Mouse (Mus musculus) left cerebral cortex, adult 2 months (tissue): ENCODE data around the gene Olfr56. TPM values are rescaled to one million over a fixed set of nuclear protein-coding genes. Genes with fewer than 3 reads are reported as not detected.
"Not testable (repeated sequence)": the region's sequence is repeated elsewhere in the genome, so short reads cannot be mapped to it uniquely, and the experiment has no call there.

Experiments used
- DNase-seq, 2 experiments: peaks; one replicate each; pipeline ENCODE4 v3.0.0; 2021 to 2022; ENCODE audit warnings: low spot score in 2 of 2, mixed read lengths in 1 of 2; ENCODE audit errors: extremely low spot score in 1 of 2
- H3K27ac ChIP-seq: fragments of 200-600 bp; 2 replicates; pipeline ENCODE4 v1.8.1; 2022
- H3K4me3 ChIP-seq: fragments of 200-600 bp; 2 replicates; pipeline ENCODE4 v1.8.1; 2022
- intact Hi-C: fragments of 180-260 bp; cut with DNase I; formaldehyde crosslinking; loops from one replicate; pipeline ENCODE4 v1.15.1; 2025
- long read RNA-seq, 2 experiments: library from polyadenylated mRNA; stranded (forward); transcript quantifications; one replicate each; pipeline ENCODE4 v2.0.0; 2021; ENCODE audit warnings: borderline mapping rate in 2 of 2
- total RNA-seq, 2 experiments: library from RNA; stranded (reverse); gene quantifications; 2 replicates each; pipeline ENCODE4 v1.2.3; 2021

Olfr56 gene
- total RNA-seq = not detected
- long read RNA-seq, experiment 1 = 0 reads
- long read RNA-seq, experiment 2 = 0 reads

GRCm38 (mm10) chr11:48978240-48978939 lies at the start of gene Olfr56:
Olfr56 (plus strand) TSS chr11:48978889.
- intact Hi-C loops, DNase-seq, H3K27ac ChIP-seq, H3K4me3 ChIP-seq: not testable (repeated sequence)

- intact Hi-C loops, DNase-seq, H3K27ac ChIP-seq, H3K4me3 ChIP-seq: not testable (repeated sequence)
Observed at GRCm38 (mm10) chr11:48933422-48933821, 45.3 kb upstream of the Olfr56 start.

GRCm38 (mm10) chr11:48933923-48934322 lies 44.8 kb upstream of the Olfr56 start:
- H3K4me3 ChIP-seq, H3K27ac ChIP-seq, DNase-seq, intact Hi-C loops: not testable (repeated sequence)

- H3K27ac ChIP-seq, H3K4me3 ChIP-seq, DNase-seq, intact Hi-C loops: not testable (repeated sequence)
Observed at GRCm38 (mm10) chr11:48935291-48935690, 43.4 kb upstream of the Olfr56 start.

GRCm38 (mm10) chr11:48939286-48939685 lies 39.4 kb upstream of the Olfr56 start:
- H3K4me3 ChIP-seq, DNase-seq, intact Hi-C loops, H3K27ac ChIP-seq: not testable (repeated sequence)

GRCm38 (mm10) chr11:48946090-48946489 lies 32.6 kb upstream of the Olfr56 start, which contains the start of gene Psme2b:
Psme2b (minus strand) TSS chr11:48946190.
- intact Hi-C loops, H3K27ac ChIP-seq, H3K4me3 ChIP-seq, DNase-seq: not testable (repeated sequence)

- intact Hi-C loops = not testable (repeated sequence)
Observed at GRCm38 (mm10) chr11:48974686-48975085, 4.0 kb upstream of the Olfr56 start.

GRCm38 (mm10) chr11:48979251-48979650 lies 562 bp downstream of the Olfr56 start, which contains the start of gene 9930111J21Rik1:
9930111J21Rik1 (minus strand) TSS chr11:48979398.
- H3K27ac ChIP-seq, intact Hi-C loops, H3K4me3 ChIP-seq, DNase-seq: not testable (repeated sequence)

More at GRCm38 (mm10) chr11:48974686-48975085, 4.0 kb upstream of the Olfr56 start:
- H3K4me3 ChIP-seq, DNase-seq, H3K27ac ChIP-seq: not testable (repeated sequence)

- H3K4me3 ChIP-seq, H3K27ac ChIP-seq, DNase-seq, intact Hi-C loops: not testable (repeated sequence)
Observed at GRCm38 (mm10) chr11:48980052-48980451, 1.4 kb downstream of the Olfr56 start.

GRCm38 (mm10) chr11:48982848-48983247 lies 4.2 kb downstream of the Olfr56 start:
- H3K4me3 ChIP-seq, DNase-seq, intact Hi-C loops, H3K27ac ChIP-seq: not testable (repeated sequence)

- H3K27ac ChIP-seq, H3K4me3 ChIP-seq, intact Hi-C loops, DNase-seq: not testable (repeated sequence)
Observed at GRCm38 (mm10) chr11:48988219-48988618, 9.5 kb downstream of the Olfr56 start.

GRCm38 (mm10) chr11:48989981-48990380 lies 11.3 kb downstream of the Olfr56 start:
- H3K4me3 ChIP-seq, intact Hi-C loops, DNase-seq, H3K27ac ChIP-seq: not testable (repeated sequence)

- DNase-seq, H3K27ac ChIP-seq, H3K4me3 ChIP-seq, intact Hi-C loops: not testable (repeated sequence)
Observed at GRCm38 (mm10) chr11:48991740-48992520, 13.2 kb downstream of the Olfr56 start, which contains the start of gene Gm12185. Gm12185 (minus strand) TSS chr11:48992226.

- DNase-seq, intact Hi-C loops: not testable (repeated sequence)
Observed at GRCm38 (mm10) chr11:48993296-48993695, 14.6 kb downstream of the Olfr56 start.

GRCm38 (mm10) chr11:48994018-48994417 lies 15.3 kb downstream of the Olfr56 start, which contains the start of gene Tgtp1:
Tgtp1 (minus strand) TSS chr11:48994172.
- intact Hi-C loops, H3K4me3 ChIP-seq, DNase-seq, H3K27ac ChIP-seq: not testable (repeated sequence)

More at GRCm38 (mm10) chr11:48993296-48993695, 14.6 kb downstream of the Olfr56 start:
- H3K4me3 ChIP-seq, H3K27ac ChIP-seq: not testable (repeated sequence)

- DNase-seq, H3K4me3 ChIP-seq, H3K27ac ChIP-seq, intact Hi-C loops: not testable (repeated sequence)
Observed at GRCm38 (mm10) chr11:49000411-49000810, 21.7 kb downstream of the Olfr56 start.

GRCm38 (mm10) chr11:49006317-49006716 lies 27.6 kb downstream of the Olfr56 start:
- DNase-seq, intact Hi-C loops, H3K4me3 ChIP-seq: not testable (repeated sequence)

More at GRCm38 (mm10) chr11:49006317-49006716, 27.6 kb downstream of the Olfr56 start:
- H3K27ac ChIP-seq = not testable (repeated sequence)
